Mouse (Mus musculus) limb, embryonic 13.5 days (tissue): ENCODE data around the gene D10Wsu102e. TPM values are rescaled to one million over a fixed set of nuclear protein-coding genes. Genes with fewer than 3 reads are reported as not detected.
A peak's percentile ranks its signal among the peaks of the same experiment; 100 is the strongest.
"Not testable (repeated sequence)": the region's sequence is repeated elsewhere in the genome, so short reads cannot be mapped to it uniquely, and the experiment has no call there.

Experiments
- ATAC-seq: fragments of 200-750 bp; cut with Nextera tagmentation; 2 replicates; pipeline ENCODE4 v1.8.0; 2017; ENCODE audit warnings: low read depth, moderate number of reproducible peaks, moderate TSS enrichment; ENCODE audit not compliant: low FRiP score
- H3K27ac ChIP-seq: fragments of 300-500 bp; sonication (generic); 2 replicates; pipeline ENCODE4 v1.5.1; 2015; ENCODE audit warnings: inconsistent platforms, mild to moderate bottlenecking, moderate library complexity
- H3K27me3 ChIP-seq: fragments of 300-500 bp; sonication (generic); 2 replicates; pipeline ENCODE4 v1.6.1; 2015; ENCODE audit warnings: mild to moderate bottlenecking, inconsistent platforms
- H3K36me3 ChIP-seq: fragments of 300-500 bp; sonication (generic); 2 replicates; pipeline ENCODE4 v1.6.1; 2015; ENCODE audit warnings: inconsistent platforms, mild to moderate bottlenecking, moderate library complexity
- H3K4me1 ChIP-seq: fragments of 300-500 bp; sonication (generic); 2 replicates; pipeline ENCODE4 v1.6.1; 2015; ENCODE audit warnings: inconsistent platforms
- H3K4me2 ChIP-seq: fragments of 300-500 bp; sonication (generic); replicated peaks from 2 replicates; pipeline ENCODE4 v1.6.1; 2015; ENCODE audit warnings: inconsistent platforms, mild to moderate bottlenecking, moderate library complexity
- H3K4me3 ChIP-seq: fragments of 300-500 bp; sonication (generic); 2 replicates; pipeline ENCODE4 v1.5.1; 2015; ENCODE audit warnings: moderate library complexity, mild to moderate bottlenecking, inconsistent platforms
- H3K9ac ChIP-seq: fragments of 300-500 bp; sonication (generic); 2 replicates; pipeline ENCODE4 v1.6.1; 2015; ENCODE audit warnings: mild to moderate bottlenecking, inconsistent platforms
- H3K9me3 ChIP-seq: fragments of 300-500 bp; sonication (generic); 2 replicates; pipeline ENCODE4 v1.6.1; 2016; ENCODE audit warnings: inconsistent platforms
- WGBS: fragments of 180-500 bp; shearing (Covaris S2); methylation state at CpG from one replicate; pipeline ENCODE4 v1.1.7; 2015; 5-methylcytosine and 5-hydroxymethylcytosine counted together
- polyA plus RNA-seq: library from polyadenylated mRNA; unstranded; fragments of >200 nt; fragmentation: Nextera tagmentation; extraction: Ambion mirVana; gene quantifications from 2 replicates; pipeline ENCODE4 v1.2.1, GENCODE M21; 2015

D10Wsu102e gene
- polyA plus RNA-seq, 1 experiment from 2014 or later = 0.76 TPM

- no peak overlapping the region for H3K9ac ChIP-seq
- H3K4me1 ChIP-seq = no peaks in the 10 kb centered on the region
- ATAC-seq = no peak
- H3K9me3 ChIP-seq = no peaks in the 10 kb centered on the region; the same call in 1 of the 2 replicates
- 85% methylated on average over 8 of the region's 8 CpGs for WGBS
- H3K4me3 ChIP-seq = no peak overlapping the region
- peaks cover 23% of the 10 kb centered on the region for H3K36me3 ChIP-seq
- no peak overlapping the region for H3K27ac ChIP-seq
- H3K4me2 ChIP-seq = no peak overlapping the region
- no peaks in the 10 kb centered on the region for H3K27me3 ChIP-seq
Observed at GRCm38 (mm10) chr10:83376911-83377682, 17.1 kb downstream of the D10Wsu102e start.

GRCm38 (mm10) chr10:83378083-83378833 lies 18.2 kb downstream of the D10Wsu102e start:
- WGBS = 83% methylated on average over 9 of the region's 9 CpGs
- Histone ChIP-seq H3K4me1 (no peaks in the 10 kb centered on the region), H3K4me2 (no peak overlapping the region), H3K27me3 (no peaks in the 10 kb centered on the region), H3K9me3 (no peaks in the 10 kb centered on the region; the same call in 1 of the 2 replicates), H3K36me3 (peaks cover 17% of the 10 kb centered on the region), H3K9ac (no peak overlapping the region), H3K4me3 (no peak overlapping the region), H3K27ac (no peak overlapping the region)
- 0 out of 2 replicates have a peak, but pooled peaks have one; percentile 36 for ATAC-seq

GRCm38 (mm10) chr10:83380501-83380900 lies 20.5 kb downstream of the D10Wsu102e start:
- no peak overlapping the region for H3K4me3 ChIP-seq
- WGBS = 93% methylated on average over 2 of the region's 2 CpGs
- H3K9me3 ChIP-seq = no peaks in the 10 kb centered on the region; the same call in 1 of the 2 replicates
- peaks cover 10% of the 10 kb centered on the region for H3K36me3 ChIP-seq
- H3K4me1 ChIP-seq = no peaks in the 10 kb centered on the region
- H3K27me3 ChIP-seq = no peaks in the 10 kb centered on the region
- H3K4me2 ChIP-seq = no peak overlapping the region
- H3K9ac ChIP-seq = no peak overlapping the region
- no peak overlapping the region for H3K27ac ChIP-seq
- ATAC-seq = no peak

GRCm38 (mm10) chr10:83382528-83382927 lies 22.5 kb downstream of the D10Wsu102e start:
- WGBS = 82% methylated on average over 4 of the region's 4 CpGs
- no peak for ATAC-seq
- Histone ChIP-seq H3K9me3 (no peaks in the 10 kb centered on the region; the same call in 1 of the 2 replicates), H3K9ac (no peak overlapping the region), H3K4me2 (no peak overlapping the region), H3K4me1 (no peaks in the 10 kb centered on the region), H3K27ac (no peak overlapping the region), H3K4me3 (no peak overlapping the region), H3K27me3 (no peaks in the 10 kb centered on the region), H3K36me3 (peaks cover 10% of the 10 kb centered on the region)

GRCm38 (mm10) chr10:83382988-83383387 lies 23.0 kb downstream of the D10Wsu102e start:
- H3K4me1 ChIP-seq = no peaks in the 10 kb centered on the region
- no peaks in the 10 kb centered on the region; the same call in 1 of the 2 replicates for H3K9me3 ChIP-seq
- WGBS = 89% methylated on average over 2 of the region's 2 CpGs
- ATAC-seq = no peak
- no peak overlapping the region for H3K9ac ChIP-seq
- H3K4me2 ChIP-seq = no peak overlapping the region
- no peaks in the 10 kb centered on the region for H3K27me3 ChIP-seq
- H3K27ac ChIP-seq = no peak overlapping the region
- H3K4me3 ChIP-seq = no peak overlapping the region
- peaks cover 10% of the 10 kb centered on the region for H3K36me3 ChIP-seq

GRCm38 (mm10) chr10:83383863-83384262 lies 23.8 kb downstream of the D10Wsu102e start:
- Histone ChIP-seq H3K9ac (no peak overlapping the region), H3K4me1 (no peaks in the 10 kb centered on the region), H3K9me3 (no peaks in the 10 kb centered on the region; the same call in 1 of the 2 replicates), H3K4me3 (no peak overlapping the region), H3K36me3 (peaks cover 10% of the 10 kb centered on the region), H3K27ac (no peak overlapping the region), H3K4me2 (no peak overlapping the region), H3K27me3 (no peaks in the 10 kb centered on the region)
- WGBS = 92% methylated on average over 13 of the region's 13 CpGs
- no peak; the same call in 1 of the 2 replicates for ATAC-seq

- no peak overlapping the region for H3K4me2 ChIP-seq
- 90% methylated on average over 8 of the region's 8 CpGs for WGBS
- peaks cover 10% of the 10 kb centered on the region for H3K36me3 ChIP-seq
- H3K4me1 ChIP-seq = no peaks in the 10 kb centered on the region
- H3K4me3 ChIP-seq = no peak overlapping the region
- no peak overlapping the region for H3K9ac ChIP-seq
- no peaks in the 10 kb centered on the region; the same call in 1 of the 2 replicates for H3K9me3 ChIP-seq
- ATAC-seq = no peak
- no peak overlapping the region for H3K27ac ChIP-seq
- no peaks in the 10 kb centered on the region for H3K27me3 ChIP-seq
Observed at GRCm38 (mm10) chr10:83384456-83385215, 24.6 kb downstream of the D10Wsu102e start.

GRCm38 (mm10) chr10:83385330-83385910 lies 25.4 kb downstream of the D10Wsu102e start:
- H3K4me3 ChIP-seq = no peak overlapping the region
- no peaks in the 10 kb centered on the region for H3K4me1 ChIP-seq
- no peaks in the 10 kb centered on the region for H3K27me3 ChIP-seq
- H3K9me3 ChIP-seq = no peaks in the 10 kb centered on the region; the same call in 1 of the 2 replicates
- H3K36me3 ChIP-seq = peaks cover 10% of the 10 kb centered on the region
- no peak overlapping the region for H3K4me2 ChIP-seq
- no peak overlapping the region for H3K27ac ChIP-seq
- 94% methylated on average over 7 of the region's 7 CpGs for WGBS
- no peak for ATAC-seq
- no peak overlapping the region for H3K9ac ChIP-seq

- H3K4me1 ChIP-seq = no peaks in the 10 kb centered on the region
- H3K9ac ChIP-seq = no peak overlapping the region
- H3K9me3 ChIP-seq = no peaks in the 10 kb centered on the region
- H3K4me2 ChIP-seq = no peak overlapping the region
- H3K27me3 ChIP-seq = no peaks in the 10 kb centered on the region
- no peak for ATAC-seq
- 94% methylated on average over 2 of the region's 2 CpGs for WGBS
- no peak overlapping the region for H3K27ac ChIP-seq
- H3K4me3 ChIP-seq = no peak overlapping the region
- H3K36me3 ChIP-seq = no peaks in the 10 kb centered on the region
Observed at GRCm38 (mm10) chr10:83397336-83397735, 37.3 kb downstream of the D10Wsu102e start.

GRCm38 (mm10) chr10:83400896-83401295 lies 40.9 kb downstream of the D10Wsu102e start:
- not testable (repeated sequence) for H3K27ac ChIP-seq, H3K9ac ChIP-seq, H3K4me3 ChIP-seq, H3K4me1 ChIP-seq, H3K4me2 ChIP-seq, ATAC-seq, H3K27me3 ChIP-seq, H3K36me3 ChIP-seq, H3K9me3 ChIP-seq
- WGBS = 77% methylated on average over 7 of the region's 7 CpGs

- peaks cover 4% of the 10 kb centered on the region; the same call in 1 of the 2 replicates for H3K36me3 ChIP-seq
- no peaks in the 10 kb centered on the region for H3K27me3 ChIP-seq
- H3K4me1 ChIP-seq = no peaks in the 10 kb centered on the region
- 79% methylated on average over 11 of the region's 11 CpGs for WGBS
- H3K9ac ChIP-seq = no peak overlapping the region
- no peak overlapping the region for H3K4me3 ChIP-seq
- H3K27ac ChIP-seq = no peak overlapping the region
- ATAC-seq = no peak
- H3K9me3 ChIP-seq = 0 out of 2 replicates have a peak, but pooled peaks cover 7% of the 10 kb centered on the region
- no peak overlapping the region for H3K4me2 ChIP-seq
Observed at GRCm38 (mm10) chr10:83405031-83405430, 45.0 kb downstream of the D10Wsu102e start.
